Mouse (Mus musculus) ES-Bruce4 (cell line): ENCODE measurements around the gene Stk36. TPM values are rescaled to one million over a fixed set of nuclear protein-coding genes. Genes with fewer than 3 reads are reported as not detected.

Source experiments
- H3K27ac ChIP-seq: 2 replicates; pipeline ENCODE4 v1.5.1; 2012; ENCODE audit warnings: low read length, inconsistent platforms; ENCODE audit not compliant: insufficient read depth
- H3K27me3 ChIP-seq: 2 replicates; pipeline ENCODE4 v1.6.1; 2012; ENCODE audit warnings: mild to moderate bottlenecking, low read length, inconsistent platforms; ENCODE audit not compliant: control insufficient read depth, poor library complexity, insufficient read depth, severe bottlenecking
- H3K36me3 ChIP-seq: 2 replicates; pipeline ENCODE4 v1.6.1; 2012; ENCODE audit warnings: inconsistent platforms, mild to moderate bottlenecking, low read length, moderate library complexity; ENCODE audit not compliant: control insufficient read depth, poor library complexity, insufficient read depth, severe bottlenecking
- H3K4me1 ChIP-seq: one replicate; pipeline ENCODE4 v1.8.1; 2011; ENCODE audit warnings: low read length; ENCODE audit not compliant: control insufficient read depth, insufficient read depth
- H3K4me3 ChIP-seq: 2 replicates; pipeline ENCODE4 v1.5.1; 2011; ENCODE audit warnings: low read depth, mild to moderate bottlenecking, low read length
- H3K9ac ChIP-seq: 2 replicates; pipeline ENCODE4 v1.6.1; 2012; ENCODE audit warnings: low read depth, mild to moderate bottlenecking, inconsistent platforms; ENCODE audit not compliant: poor library complexity, severe bottlenecking
- H3K9me3 ChIP-seq: replicated peaks from 2 replicates; pipeline ENCODE4 v1.6.1; 2012; ENCODE audit warnings: mild to moderate bottlenecking, low read length, inconsistent platforms; ENCODE audit not compliant: control insufficient read depth, poor library complexity, insufficient read depth, severe bottlenecking
- CTCF ChIP-seq: IDR thresholded peaks from one replicate; pipeline ENCODE4 v1.8.1; 2011; ENCODE audit warnings: low read depth, low read length
- EP300 ChIP-seq: IDR thresholded peaks from 2 replicates; pipeline ENCODE4 v1.6.1; 2011; ENCODE audit warnings: low read depth, low read length; ENCODE audit not compliant: insufficient read depth
- POLR2A ChIP-seq: IDR thresholded peaks from one replicate; pipeline ENCODE4 v1.8.1; 2011; ENCODE audit warnings: low read length; ENCODE audit not compliant: insufficient read depth
- polyA plus RNA-seq: library from polyadenylated mRNA; stranded (reverse); fragments of >200 nt; gene quantifications from 2 replicates; pipeline ENCODE4 v1.2.4, GENCODE M21; 2011; ENCODE audit warnings: low read depth; ENCODE audit not compliant: missing spikeins, insufficient read depth, insufficient read length

Stk36 gene
- polyA plus RNA-seq, 1 experiment = 6.2 TPM

DNA sequence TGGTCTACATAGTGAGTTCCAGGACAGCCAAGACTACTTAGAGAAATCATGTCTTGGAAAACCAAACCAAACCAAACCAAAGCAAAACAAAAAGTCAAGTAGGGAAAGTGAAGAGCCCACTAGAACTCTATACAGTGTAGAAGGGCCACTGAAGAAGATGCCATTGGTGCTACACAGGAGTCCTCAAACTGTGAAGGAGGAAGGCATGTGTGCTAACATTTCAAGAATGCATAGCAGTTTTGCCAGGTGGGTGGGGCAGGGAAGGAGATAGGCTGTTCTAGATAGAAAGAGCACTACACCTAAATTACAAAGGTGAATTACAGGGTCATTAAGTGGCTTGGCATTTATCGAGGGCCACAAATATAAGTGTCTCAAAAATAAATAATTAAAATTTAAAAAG lies 22.9 kb downstream of the Stk36 start:
- no peaks in the 10 kb centered on the region for H3K9me3 ChIP-seq
- H3K27ac ChIP-seq = no peak overlapping the region
- no peaks in the 10 kb centered on the region for H3K4me1 ChIP-seq
- no peaks in the 10 kb centered on the region for H3K27me3 ChIP-seq
- no peaks in the 10 kb centered on the region for H3K36me3 ChIP-seq
- no peak overlapping the region for H3K4me3 ChIP-seq
- TF ChIP-seq CTCF = no peak
- TF ChIP-seq POLR2A = no peak
- no peak for TF ChIP-seq EP300
- no peak overlapping the region for H3K9ac ChIP-seq

DNA sequence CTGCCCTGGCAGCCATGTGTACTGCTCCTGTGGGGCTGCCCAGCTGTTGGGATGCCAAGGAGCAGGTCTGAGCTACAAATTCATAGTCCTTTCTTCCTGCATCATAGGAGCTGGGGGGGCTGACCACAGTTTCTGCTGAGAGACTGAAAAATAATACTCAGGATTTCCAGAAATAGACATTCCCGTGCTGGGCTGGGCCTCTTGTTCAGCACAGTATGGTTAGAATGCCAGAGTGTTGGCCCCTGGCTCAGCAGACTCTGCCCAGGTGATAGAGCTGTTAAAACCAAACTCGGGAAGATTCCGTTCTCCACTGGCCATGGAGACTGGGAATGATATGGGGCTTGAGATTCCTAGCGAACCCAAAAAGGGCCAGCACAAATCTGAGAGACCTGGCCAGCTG lies 24.8 kb downstream of the Stk36 start:
- H3K9me3 ChIP-seq = no peaks in the 10 kb centered on the region
- no peak overlapping the region for H3K9ac ChIP-seq
- H3K4me3 ChIP-seq = no peak overlapping the region
- H3K27ac ChIP-seq = no peak overlapping the region
- H3K36me3 ChIP-seq = no peaks in the 10 kb centered on the region
- H3K4me1 ChIP-seq = no peaks in the 10 kb centered on the region
- TF ChIP-seq EP300 = no peak
- no peak for TF ChIP-seq CTCF
- no peak for TF ChIP-seq POLR2A
- no peaks in the 10 kb centered on the region for H3K27me3 ChIP-seq

DNA sequence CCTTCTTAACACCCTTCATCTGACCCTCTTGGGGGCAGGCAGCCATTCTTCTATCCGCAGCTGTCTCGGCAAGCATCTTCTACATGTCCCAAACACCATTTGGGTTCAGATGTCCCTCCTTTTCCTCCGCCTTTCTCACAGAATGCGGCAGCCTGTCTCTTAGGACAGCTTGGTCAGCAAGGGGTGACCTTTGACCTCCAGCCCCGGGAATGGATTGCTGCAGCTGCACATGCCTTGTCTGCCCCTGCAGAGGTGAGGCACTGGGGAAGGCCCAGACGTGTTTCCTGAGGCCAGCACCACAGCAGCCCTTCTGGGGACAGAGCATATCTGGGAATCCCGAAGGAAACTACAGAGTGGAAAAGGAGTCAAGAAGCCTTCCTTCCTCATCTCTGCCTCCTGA lies 26.8 kb downstream of the Stk36 start:
- H3K36me3 ChIP-seq = no peaks in the 10 kb centered on the region
- no peak for TF ChIP-seq CTCF
- TF ChIP-seq POLR2A = no peak
- TF ChIP-seq EP300 = no peak
- no peaks in the 10 kb centered on the region for H3K4me1 ChIP-seq
- no peaks in the 10 kb centered on the region for H3K9me3 ChIP-seq
- no peaks in the 10 kb centered on the region for H3K27me3 ChIP-seq
- no peak overlapping the region for H3K27ac ChIP-seq
- no peak overlapping the region for H3K4me3 ChIP-seq
- no peak overlapping the region for H3K9ac ChIP-seq

DNA sequence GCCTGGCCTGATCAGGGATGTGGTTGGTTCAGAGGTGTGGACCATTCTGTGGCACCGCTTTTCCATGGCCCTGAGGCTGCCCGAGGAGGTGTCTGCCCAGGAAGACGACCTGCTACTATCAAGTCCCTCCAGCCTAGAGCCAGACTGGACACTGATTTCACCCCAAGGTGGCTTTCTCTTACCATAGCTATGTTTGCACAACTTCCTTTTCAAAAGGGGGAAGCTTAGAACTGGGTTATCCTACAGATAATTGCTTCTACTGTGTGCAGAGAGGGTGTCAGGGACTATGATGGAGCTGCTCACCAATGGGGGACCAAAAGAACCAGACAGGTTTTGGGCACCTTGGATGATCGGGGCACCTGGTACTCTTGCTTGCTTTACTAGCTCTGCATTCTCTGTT lies 31.5 kb downstream of the Stk36 start:
- no peaks in the 10 kb centered on the region for H3K4me1 ChIP-seq
- H3K27ac ChIP-seq = no peak overlapping the region
- no peak overlapping the region for H3K4me3 ChIP-seq
- no peaks in the 10 kb centered on the region for H3K36me3 ChIP-seq
- TF ChIP-seq EP300 (no peak), POLR2A (no peak), CTCF (no peak)
- H3K9ac ChIP-seq = no peak overlapping the region
- no peaks in the 10 kb centered on the region for H3K9me3 ChIP-seq
- H3K27me3 ChIP-seq = no peaks in the 10 kb centered on the region

DNA sequence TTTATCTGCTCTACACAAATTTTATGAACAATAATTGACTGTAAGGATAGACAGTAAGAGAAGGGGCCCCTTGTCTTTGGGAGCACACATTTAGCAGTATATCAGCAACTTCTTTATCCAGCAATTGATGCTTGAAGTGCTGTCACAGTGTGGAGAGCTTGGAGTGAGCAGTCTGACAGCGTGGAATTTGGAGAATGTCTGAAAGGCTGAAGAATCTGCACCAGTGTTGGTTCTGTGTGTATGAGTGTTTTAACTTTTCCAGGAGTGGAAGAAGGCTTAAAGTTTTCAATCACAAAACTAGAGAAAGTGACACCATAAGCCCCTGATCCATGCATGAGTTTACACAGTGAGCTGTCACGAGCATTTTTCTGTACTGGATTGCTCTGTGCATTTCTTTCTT lies 42.3 kb downstream of the Stk36 start:
- Histone ChIP-seq H3K9ac (no peak overlapping the region), H3K27me3 (no peaks in the 10 kb centered on the region), H3K4me3 (no peak overlapping the region), H3K27ac (no peak overlapping the region), H3K36me3 (no peaks in the 10 kb centered on the region), H3K9me3 (no peaks in the 10 kb centered on the region), H3K4me1 (no peaks in the 10 kb centered on the region)
- TF ChIP-seq POLR2A = no peak
- TF ChIP-seq EP300 = no peak
- no peak for TF ChIP-seq CTCF

DNA sequence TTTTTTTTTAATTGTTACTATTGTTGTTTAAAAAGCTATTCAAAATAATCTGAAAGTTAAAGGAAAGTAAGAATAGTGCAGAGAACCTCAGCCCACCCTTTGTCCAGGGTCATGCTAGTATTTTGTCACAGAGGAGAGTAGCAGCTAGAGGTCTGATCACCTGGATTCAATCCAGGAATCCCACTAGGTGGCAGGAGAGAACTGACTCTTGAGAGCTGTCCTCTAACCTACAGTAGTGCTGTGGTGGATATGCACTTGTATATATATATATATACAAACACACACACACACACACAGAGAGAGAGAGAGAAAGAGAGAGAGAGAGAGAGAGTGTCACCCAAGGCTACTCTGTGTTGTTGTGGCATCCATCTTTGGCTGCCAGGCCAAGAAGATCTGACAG lies 42.7 kb downstream of the Stk36 start:
- Histone ChIP-seq H3K4me1 (no peaks in the 10 kb centered on the region), H3K4me3 (no peak overlapping the region), H3K9me3 (no peaks in the 10 kb centered on the region), H3K27ac (no peak overlapping the region), H3K9ac (no peak overlapping the region), H3K36me3 (no peaks in the 10 kb centered on the region), H3K27me3 (no peaks in the 10 kb centered on the region)
- TF ChIP-seq POLR2A (no peak), EP300 (no peak), CTCF (no peak)
